Comparison of ENCODE assay signal across 15 mouse cellular contexts in the genomic region with DNA sequence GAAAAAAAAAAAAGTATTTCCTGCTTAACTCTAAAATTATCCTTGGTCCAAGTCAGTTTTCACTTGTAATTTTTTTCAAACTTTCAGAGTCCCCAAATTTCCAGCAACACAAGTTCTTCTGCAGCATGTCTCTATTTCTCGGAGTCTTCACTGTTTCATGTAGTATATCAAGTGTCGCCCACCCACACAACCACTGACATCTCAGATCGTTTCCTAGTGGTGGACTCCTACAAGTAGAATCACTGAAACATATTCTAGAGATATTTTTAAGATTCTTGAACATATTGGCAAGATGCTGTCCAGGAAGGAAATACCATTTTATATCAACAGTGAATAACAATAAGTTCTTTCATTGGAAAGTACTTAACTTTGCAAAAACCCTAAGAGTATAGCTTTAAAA.
"Had no signal": no experiment of that assay in that cellular context is flagged by ENCODE, and none has a peak within 500 bp of the region (broad histone marks: within the 10 kb centered on the region; RNA-seq: fewer than 3 reads in every experiment).

No protein-coding gene starts in this region.

- DNase-seq: kidney, adult 18-20 months; kidney, adult 9 months; kidney, postnatal 14 days; kidney, postnatal 4 days; liver; lung, adult 18-20 months; lung, postnatal 10 days; lung, postnatal 36 days; retina, postnatal 1 day; right cerebral cortex, postnatal 14 days; thymus, postnatal 25 days had no signal

- ATAC-seq: intestine, embryonic 16.5 days; liver, embryonic 12.5 days; midbrain, embryonic 13.5 days; midbrain, embryonic 16.5 days had no signal
